Mouse (Mus musculus) megakaryocyte, embryonic 14.5 days (primary cell): ENCODE data around the gene 1700013G24Rik.

Experiments used
- FLI1 ChIP-seq: IDR thresholded peaks from 2 replicates; pipeline ENCODE4 v1.6.1; 2012; ENCODE audit warnings: low read length, inconsistent platforms, mixed read lengths
- GATA1 ChIP-seq: IDR thresholded peaks from 3 replicates; pipeline ENCODE4 v1.6.1; 2012; ENCODE audit warnings: mixed read lengths, low read length, inconsistent platforms, borderline replicate concordance

DNA sequence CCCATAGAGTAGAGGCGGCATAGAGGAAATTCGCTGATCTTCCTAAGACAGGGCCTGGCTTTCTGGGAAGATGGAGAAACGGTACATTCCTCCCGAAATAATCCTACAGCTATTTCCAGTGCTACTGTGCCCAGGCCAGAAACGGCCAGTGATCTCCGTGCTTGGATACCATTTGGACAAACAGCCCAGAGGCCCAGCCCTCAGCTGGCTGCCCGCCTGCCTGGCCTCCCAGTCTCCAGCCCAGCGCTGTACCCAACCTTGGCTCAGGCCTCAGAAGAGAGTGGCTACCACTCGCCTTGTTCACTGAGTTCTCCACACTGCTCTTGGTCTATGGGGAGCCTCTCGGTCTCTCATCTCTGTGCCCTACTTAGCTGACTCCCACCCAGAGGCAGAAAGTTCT is 3.4 kb upstream of the 1700013G24Rik start:
- TF ChIP-seq GATA1 (no peak), FLI1 (no peak)
